Mouse (Mus musculus) forelimb bud, embryonic 11.5 days (tissue): ENCODE data around the gene Ermp1.

Experiments
- DNase-seq: peaks from one replicate; pipeline ENCODE4 v3.0.0-alpha.2; 2012; ENCODE audit warnings: low read depth, low spot score

The Ermp1 gene

DNA sequence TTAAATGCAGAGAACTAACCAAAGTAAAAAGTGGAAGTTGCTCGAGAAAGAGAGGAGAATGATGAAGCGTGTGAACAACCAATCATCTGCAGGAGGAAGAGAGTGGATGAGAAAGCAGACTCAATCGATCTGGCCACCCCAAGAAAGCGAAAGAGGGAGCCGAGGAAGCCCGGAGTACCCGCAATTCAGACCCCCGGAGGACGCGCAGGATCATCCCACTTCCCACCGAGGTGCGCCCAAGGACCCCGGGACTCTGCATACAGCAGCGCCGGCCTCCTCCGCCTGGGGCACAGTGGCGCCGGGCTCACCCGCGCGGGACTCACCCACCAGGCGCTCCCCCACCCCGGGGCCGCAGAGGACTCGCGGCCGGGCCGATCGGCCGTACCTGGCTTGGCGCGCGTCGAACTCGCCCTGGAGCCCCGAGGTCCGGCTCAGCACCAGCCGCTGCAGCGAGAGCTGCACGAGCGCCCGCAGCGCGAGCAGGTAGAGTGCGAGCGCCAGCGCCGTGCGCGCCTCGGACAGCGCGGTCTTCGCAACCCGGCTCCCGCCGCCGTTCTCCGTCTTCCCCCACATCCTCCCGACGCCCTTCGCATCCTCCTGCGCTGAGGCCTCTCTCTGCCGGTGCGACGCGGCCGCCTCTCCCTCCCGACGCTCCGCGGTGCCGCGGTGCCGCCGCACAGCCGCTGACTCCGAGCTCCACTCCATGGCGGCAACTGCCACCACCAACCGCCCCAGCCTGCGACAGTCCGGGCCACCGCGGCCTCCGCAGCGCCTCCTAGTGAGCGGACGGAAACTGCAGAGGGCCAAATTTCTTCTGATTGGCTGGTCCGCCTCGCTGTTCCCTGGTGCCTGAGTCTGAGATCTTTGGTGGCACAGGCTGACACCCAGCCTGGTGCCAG lies at the start of gene Ermp1:
Gene Ermp1, minus strand, starts transcription at position 765 of the 899 bp plus-strand sequence.
- DNase-seq, result peak; percentile 91

DNA sequence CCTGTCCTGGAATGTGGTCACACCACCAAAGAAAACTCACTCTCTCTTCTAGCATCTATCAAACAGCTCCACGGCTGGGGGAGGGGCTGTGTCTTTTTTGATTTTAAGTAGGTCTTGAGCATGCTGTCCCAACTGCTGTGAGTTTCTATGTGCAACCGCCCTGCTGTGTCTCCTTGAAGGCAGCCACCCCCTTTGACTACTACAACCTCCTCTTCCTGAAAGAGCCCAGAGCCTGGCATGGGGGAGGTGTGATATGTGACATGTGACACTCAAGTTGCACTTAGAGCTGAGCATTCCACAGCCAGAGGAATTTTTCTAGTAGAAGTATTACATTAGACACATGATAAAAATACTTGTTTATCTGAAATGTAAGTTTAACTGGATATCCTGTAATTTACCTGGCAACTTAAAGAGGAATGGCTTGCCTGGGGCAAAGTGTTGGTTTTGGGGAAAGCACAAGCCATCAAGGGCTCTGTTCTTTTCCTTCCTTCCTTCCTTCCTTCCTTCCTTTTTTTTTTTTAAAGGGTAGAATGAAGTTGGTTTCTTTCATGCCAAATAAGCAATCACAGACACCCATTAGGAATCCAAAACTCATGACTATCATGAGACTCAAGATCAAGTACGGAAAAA lies 49.1 kb upstream of the Ermp1 start, which contains the start of gene Mlana:
Gene Mlana, plus strand, starts transcription at position 580 of the 630 bp plus-strand sequence.
- DNase-seq, result peak; percentile 17

DNA sequence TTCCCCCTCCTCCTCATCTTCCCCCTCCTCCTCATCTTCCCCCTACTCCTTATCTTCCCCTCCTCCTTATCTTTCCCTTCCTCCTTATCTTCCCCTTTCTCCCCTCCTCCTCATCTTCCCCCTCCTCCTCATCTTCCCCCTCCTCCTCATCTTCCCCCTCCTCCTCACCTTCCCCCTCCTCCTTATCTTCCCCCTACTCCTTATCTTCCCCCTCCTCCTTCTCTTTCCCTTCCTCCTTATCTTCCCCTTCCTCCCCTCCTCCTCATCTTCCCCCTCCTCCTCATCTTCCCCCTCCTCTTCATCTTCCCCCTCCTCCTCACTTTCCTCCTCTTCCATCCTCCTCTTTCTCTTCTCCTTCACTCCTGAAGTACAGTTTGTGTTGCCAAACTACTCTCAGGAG lies 48.6 kb upstream of the Ermp1 start:
- DNase-seq, result no peak

DNA sequence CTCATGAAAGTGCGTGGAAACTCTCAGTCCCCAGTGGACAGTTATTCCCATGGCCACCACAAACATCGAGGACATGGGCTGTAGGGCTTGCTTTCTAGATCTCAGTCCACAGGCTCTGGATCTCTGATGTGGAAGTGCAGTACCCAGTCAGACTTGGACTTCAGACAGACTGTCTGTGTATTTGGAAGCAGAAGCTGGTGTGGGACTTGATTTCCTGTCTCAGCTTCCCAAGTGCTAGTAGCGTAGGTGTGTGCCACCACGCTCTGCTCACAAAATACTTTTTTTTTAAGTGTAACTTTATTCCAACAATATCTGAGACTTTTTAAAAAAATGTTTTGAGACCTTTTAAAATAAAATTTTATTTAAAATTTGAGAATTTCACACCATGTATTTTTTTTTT lies 48.1 kb upstream of the Ermp1 start:
- no peak for DNase-seq

DNA sequence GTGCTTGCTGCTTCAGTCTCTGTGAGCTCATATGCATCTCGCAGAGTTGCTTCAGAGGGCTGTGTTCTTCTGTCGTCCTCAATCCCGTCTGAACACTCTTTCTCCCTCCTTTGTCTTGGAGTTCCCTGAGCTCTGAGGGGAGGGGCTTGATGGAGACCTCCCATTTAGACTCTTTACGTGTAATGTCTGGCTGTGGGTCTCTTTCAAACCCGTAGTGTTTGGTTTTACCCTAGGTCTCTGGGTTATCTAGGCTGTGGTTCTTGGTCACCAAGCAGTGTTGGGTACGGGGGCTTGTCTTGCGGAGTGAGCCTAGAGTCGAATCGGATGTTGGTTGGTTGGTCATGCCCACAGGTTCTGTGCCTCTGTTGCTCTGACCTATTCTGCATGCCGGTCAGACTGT lies 46.9 kb upstream of the Ermp1 start:
- DNase-seq, result no peak

DNA sequence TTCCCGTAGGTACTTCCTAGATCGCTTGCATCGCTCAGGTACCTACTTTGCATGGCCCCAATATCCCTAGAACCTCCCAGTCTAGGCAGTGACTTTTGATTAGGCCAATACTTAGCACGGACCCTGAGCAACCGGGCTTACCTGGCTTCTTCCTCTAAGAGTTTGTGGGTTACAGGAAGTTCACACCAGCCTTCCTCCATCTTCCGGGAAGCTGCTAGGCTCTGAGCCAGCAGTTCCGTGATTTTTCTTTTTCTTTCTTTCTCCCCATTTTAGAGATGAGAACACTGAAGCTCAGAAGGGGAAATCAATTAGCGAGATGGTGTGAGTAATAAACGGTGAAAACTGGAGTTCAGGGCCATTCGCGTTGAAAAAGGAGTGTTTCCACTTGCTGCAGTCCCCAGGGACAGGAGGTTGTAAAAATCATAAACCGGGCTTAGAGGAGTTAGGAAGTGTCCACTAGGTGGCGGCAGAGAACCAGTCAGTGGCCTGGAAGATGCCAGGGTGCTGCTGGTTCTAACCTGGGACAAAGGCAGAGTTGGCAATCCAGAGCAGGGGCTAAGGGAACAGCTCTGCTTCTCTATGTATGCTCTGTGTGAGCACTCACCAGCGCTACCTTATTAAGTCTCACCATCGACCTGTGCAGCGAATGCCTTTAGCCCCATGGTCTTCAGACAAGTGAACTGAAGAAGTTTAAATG lies 35.8 kb upstream of the Ermp1 start:
- peak; percentile 87 for DNase-seq

DNA sequence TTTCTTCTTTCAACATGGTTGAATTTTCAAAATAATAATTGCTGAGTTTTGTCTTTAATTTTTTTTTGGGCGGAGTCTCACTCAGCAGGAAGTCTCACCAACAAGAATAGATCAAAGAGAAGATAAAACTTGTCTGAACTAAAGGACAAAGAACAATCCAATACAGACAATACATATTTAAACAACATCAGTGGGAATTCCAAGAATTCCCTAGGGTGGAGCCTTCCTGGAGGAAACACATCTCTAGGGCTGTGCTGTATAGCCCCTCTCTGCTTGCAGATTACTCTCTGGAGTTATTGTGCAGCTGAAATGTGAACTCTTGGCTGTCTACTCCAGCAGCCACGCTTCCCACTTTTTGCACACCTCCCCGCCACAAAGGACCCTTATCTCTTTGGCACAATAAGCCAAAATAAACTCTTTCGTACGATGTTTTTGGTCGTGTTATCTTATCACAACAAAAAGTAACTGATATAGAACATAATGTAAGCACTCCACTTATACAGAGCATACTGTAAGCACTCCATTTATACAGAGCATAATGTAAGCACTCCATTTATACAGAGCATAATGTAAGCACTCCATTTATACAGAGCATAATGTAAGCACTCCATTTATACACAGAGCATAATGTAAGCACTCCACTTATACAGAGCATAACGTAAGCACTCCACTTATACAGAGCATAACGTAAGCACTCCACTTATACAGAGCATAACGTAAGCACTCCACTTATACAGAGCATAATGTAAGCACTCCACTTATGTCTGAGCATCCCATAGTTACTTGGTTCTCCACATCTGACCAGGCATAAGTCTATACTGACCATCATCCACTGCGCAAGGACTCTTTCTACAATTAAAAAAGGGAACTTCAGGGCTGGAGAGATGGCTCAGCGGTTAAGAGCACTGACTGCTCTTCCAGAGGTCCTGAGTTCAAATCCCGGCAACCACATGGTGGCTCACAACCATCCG lies 32.3 kb upstream of the Ermp1 start:
- no peak for DNase-seq

DNA sequence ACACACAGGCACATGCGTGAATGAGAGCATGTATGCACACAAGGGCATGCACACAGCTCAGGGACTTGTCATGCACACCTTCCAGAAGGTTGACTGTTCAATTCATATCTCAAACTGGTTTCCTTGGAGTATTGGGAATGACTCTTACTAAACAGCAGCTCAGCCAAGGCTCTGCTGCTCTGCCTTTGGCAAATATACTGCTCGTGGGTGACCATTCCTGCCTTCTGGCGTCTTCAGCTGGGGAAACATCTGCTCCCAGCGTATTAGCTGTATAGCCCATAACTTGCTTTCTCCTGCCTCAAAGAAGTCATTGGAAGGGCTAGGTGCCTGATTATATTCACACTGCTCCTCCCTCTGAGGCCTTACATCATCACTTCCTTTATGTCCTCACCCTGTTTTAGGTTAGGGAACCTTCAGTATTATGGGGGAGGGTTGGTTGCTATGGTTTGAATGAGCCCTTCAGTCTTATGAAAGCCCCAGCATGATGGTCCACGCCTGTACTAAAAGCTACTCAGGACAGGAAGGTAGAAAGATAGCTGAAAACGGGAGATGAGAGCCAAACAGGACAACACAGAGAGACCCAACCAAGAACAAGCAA lies 30.1 kb upstream of the Ermp1 start:
- no peak for DNase-seq

DNA sequence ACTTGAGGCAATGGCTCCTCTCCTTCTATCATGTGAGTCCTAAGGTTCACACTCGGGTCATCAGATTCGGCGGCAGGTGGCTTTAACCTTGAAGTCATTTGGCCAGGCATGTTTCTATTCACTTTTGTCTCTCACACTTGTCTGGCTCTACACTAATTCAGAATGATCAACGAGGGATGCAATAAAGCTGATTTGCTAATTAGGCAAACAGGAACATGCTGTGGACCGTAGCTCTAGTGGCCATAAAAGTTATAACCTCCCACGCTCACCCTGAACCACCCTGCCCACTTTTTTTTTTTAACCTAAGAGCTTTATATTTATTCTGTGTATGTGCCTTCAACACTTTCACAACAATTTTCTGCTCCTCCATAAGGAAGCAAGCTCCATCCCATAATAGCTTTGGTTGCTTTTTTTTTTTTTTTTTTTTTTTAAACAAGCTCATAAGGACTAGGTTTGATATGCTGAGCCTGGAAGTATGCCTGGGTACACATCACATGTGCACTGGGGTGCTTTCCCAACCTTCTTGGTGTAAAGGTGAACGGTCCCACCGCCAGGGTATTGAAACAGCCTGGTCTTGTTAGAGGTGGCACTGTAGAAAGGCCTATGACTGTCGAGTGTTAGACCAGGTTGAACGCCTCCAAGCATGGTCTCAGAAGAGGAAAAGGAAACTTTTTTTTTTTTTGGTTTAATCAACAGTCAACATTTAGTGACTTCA lies 28.4 kb upstream of the Ermp1 start:
- no peak for DNase-seq

DNA sequence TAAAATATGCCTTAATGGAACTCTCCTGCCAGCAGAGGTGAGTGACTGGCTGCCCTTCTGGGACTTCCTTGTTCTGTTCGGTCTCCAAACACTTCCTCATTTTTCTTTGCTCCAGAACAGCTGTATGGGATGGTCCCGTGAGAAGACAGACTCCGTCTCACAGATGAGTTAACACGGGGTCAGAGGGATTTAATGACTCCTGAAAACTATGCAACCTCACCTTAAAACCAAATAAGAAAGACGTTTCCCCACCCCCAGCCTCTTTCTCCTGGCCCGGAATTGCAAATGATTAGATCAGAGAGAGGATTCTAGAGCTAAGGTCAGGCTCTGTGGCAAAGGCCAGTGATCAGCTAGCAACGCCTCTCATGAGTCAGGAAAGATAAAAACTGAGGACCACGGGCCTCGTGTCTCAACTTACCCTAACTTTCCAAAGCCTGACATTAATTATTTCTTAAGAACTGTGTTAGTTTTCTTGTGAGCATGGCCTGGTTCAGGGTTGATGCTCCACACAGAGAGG lies 27.4 kb upstream of the Ermp1 start:
- DNase-seq, result no peak

DNA sequence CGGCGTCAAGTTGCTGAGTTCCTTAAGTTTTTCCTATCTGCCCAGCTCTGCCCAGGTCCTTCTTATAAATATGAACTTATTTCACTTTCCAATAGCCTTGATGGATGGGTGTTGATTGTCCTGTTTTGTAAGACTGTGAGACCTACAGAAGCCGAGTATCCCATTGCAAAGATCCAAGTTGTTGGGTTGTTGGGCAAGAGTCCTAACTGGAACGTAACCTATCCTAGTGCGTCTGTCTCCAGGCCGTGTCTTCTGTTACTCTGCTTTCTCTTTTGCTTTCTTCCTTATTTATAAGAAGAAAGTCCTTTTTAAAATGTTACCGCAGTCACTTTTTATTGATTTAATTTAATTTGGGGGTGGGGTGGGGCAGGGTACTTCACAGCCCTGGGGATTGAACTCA lies 26.7 kb upstream of the Ermp1 start:
- no peak for DNase-seq

DNA sequence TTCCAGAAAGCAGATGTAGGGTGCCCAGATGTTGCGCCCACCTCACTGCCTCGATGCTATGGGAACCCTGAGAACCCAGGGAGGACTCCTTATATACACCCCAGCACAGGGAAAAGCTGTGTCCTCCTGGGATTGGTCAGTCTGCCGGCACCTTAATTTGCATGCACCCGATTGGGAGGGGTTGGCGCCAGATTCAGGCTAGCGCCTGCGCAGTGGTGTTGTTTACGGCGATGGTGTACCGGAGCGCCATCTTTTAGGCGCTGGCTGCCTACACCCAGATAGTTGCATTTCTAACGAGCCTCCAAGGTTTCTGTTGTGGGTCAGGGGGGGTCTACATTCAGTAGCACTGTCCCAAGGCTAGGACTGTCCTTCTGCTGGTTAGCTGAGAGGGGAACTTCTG lies 24.4 kb upstream of the Ermp1 start:
- no peak for DNase-seq

DNA sequence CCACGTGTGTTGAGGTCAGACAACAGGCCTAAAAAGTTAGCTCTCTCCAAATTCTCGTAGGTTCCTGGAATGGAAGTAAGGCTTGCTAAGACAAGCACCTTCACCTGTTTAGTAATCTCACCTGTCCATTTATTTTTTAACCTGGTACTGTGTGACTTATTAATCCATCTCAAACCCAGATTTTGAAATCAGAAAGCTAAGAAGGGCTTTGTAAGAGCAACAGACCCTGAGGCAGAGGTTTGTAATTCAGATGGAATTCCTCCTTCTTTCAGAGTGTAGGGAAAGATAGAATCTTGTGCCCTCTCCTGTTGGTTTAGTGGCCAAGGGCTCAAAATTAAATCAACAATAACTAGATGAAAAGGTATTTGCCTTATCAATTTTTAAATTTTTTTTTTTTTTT lies 22.9 kb upstream of the Ermp1 start:
- DNase-seq, result no peak

DNA sequence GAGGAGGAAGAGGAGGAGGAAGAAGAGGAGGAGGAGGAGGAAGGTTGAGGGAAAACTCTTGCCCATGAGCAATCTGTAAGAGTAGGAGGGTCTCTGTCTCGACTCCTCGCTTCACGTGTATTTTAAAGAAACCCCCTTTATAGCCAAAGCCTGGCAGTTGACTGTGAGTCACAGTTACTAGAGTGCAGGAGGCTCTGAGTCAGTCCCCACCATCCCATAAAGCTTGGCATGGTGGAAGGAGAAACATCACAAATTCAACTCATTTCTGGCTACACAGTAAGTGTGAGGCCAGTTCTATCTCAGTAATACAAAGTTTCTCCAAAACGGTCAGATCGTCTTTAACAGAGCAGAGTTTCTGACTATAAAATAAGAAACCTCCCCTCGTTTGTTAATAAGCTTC lies 22.0 kb upstream of the Ermp1 start:
- no peak for DNase-seq

DNA sequence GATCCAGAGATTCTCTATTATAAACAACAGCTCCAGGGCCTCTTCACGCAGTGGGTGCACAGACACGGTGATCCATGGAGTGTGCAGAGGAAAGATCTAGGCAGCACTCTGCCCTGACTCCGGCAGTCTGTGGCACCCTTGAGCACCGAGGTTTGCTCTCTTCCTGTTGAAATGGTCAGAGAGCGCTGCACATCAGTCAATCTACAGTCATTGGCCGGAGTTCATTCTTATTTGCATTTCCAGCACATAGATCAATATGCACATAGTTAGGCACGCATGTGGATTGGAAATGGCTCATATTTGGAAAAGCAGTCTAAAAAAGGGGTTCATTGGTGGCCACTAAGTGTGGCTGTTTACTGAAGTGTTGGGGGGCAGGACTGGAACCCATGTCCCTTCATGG lies 19.9 kb upstream of the Ermp1 start:
- no peak for DNase-seq

DNA sequence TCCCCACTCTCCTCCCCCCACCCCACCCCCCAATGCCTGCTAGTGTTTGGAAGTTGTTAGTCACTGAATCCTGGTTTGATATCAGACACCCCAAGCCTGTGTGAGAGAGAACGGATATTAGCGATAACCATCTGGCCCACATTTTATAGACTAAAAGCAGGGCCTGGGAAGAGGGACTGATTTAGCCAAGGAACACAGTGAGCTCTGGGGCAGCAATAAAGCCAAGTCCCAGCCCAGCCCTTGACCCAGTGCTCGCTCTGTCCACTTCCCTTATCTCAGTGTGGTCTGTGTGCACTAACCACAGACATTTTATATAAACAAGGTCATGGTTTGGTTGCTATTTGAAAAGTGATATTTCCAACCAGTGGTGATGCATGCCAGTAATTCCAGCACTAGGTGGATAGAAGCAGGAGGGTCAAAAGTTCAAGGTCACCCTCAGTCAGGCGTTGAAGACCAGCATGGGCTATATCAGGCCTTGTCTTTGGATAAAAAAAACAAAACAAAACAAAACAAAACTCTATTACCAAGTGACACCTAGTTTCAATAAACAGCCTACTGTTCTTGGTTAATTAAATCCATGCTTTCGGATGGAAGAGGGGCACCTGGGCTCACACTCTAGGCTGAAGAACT lies 18.9 kb upstream of the Ermp1 start:
- DNase-seq, result no peak

DNA sequence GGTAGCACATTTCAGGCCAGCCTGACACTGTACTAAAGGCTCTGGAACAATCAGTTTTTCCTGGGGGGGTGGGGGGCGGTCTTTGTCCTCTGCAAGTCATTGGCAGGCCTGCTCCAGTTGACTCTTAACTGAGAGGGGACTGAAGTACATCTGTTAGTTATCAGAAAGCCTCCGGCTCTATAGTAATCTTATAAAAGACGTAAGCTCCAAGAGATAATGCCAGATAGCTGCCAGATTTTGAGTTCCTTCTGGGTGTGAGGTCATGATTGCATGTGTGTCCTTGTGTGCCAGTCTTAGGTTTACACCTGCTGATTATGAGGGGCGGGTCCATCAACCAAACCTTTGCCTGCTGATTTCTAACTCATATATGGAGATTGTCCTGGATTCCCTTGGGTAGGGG lies 17.9 kb upstream of the Ermp1 start:
- DNase-seq, result no peak

DNA sequence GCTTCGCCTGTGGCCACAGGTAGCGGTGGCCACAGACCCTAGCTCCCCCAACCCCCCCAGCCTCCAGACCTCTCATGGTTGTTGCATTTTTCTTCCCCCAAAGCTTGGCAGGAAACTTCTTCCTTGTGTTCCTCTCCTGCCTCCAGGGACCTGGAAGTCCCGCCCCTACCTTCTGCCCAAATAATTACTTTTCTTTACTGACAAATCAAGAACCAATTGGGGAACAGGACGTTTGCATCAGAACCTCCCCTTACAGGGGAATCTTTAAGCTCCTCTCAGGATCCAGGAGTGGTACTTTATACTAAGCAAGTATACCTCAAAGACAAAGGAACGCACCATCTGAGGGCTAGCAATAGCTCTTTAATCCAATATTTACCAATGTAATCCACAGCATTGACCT lies 16.7 kb upstream of the Ermp1 start:
- DNase-seq, result no peak

DNA sequence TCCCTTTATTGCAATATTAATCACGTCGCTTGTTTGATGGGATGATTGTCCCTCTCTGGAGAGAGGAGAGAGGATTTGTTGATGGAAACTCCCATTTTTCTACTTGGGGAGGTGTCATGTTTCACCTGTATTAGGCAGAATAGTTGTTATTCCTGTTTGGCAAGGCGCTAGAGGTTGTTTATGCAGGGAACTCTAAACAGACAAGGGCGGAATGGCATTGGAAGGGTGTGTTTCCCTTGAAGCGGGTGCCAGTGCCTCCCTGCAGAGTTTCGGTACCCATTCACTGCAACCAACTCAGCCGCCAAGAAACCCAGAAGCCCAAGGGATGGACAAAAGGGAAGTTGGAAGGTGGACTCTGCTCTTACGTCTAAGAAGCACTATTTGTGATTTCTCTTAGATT lies 15.6 kb upstream of the Ermp1 start:
- no peak for DNase-seq
